Mouse (Mus musculus): ENCODE measurements around the gene Nes. TPM values are rescaled to one million over a fixed set of nuclear protein-coding genes. Genes with fewer than 3 reads are reported as not detected.

Gene Nes
- polyA plus RNA-seq, 1 experiment from 2014 or later = 7.9 TPM

DNA sequence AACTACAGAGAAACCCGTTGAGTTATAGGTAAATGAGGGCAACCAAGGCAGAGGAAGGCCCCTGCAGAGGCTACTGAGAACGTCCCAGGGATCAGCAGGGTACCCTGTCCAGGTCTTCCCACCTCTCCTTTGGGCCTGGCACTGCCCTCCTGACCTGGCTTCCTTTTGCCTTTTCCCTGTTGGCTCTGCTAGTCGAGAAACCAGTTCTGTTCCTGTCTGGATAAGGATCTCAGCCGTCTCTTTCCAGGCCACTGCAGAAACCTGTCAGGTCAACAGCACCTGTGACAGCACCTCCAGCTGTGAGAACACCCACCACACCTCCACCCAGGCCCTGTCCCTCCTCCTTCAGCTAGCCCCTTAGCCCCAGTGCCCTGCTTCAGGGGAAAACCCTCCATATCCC is 12.4 kb upstream of the Nes start:
- 12% methylated on average over 4 of the region's 4 CpGs for WGBS
- DNase-seq (ENCODE audit: low spot score) = peak; percentile 24
- peaks cover 24% of the 10 kb centered on the region for H3K4me1 ChIP-seq (ENCODE audit: control insufficient read depth, insufficient read depth, low read length)
- H3K4me2 ChIP-seq (ENCODE audit: low read depth, severe bottlenecking) = no peak overlapping the region
- ATAC-seq (ENCODE audit: insufficient number of reproducible peaks, low FRiP score, low TSS enrichment, low read depth) = no peak
- H3K27ac ChIP-seq (replicated peaks; ENCODE audit: low read depth, low read length) = peak overlapping the region; percentile 30; the same call in 1 of the 2 replicates
- no peaks in the 10 kb centered on the region for H3K27me3 ChIP-seq (ENCODE audit: control insufficient read depth, insufficient read depth, low read length)
- no peak overlapping the region for H3K4me3 ChIP-seq (ENCODE audit: low read depth, low read length)
- no peak overlapping the region for H3K9ac ChIP-seq (ENCODE audit: low read length)
- no peaks in the 10 kb centered on the region; the same call in 1 of the 2 replicates for H3K9me3 ChIP-seq (ENCODE audit: control insufficient read depth, low read length)
- H3K36me3 ChIP-seq (ENCODE audit: control insufficient read depth, insufficient read depth, low read length) = 0 out of 2 replicates have a peak, but pooled peaks cover 2% of the 10 kb centered on the region

DNA sequence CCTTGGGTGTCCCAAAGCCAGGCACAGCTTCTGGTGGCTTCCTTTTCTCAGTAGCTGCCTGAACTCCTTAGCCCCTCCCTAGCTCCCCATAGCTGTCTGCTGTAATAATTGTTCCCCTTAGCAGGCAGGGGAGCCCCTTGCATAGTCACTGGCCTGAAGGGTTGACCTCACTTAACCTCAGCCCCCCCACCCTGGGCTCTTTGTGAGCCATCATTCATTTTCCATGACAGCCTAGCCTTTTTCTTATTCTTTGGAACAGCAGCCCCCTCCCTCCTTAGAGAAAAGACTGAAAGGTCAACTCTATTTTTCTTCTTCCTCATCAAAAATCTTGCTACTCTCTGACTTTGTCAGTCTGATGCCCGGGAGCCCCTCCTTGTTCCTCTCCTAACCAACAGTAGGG is 11.9 kb upstream of the Nes start:
- peaks cover 24% of the 10 kb centered on the region for H3K4me1 ChIP-seq (ENCODE audit: control insufficient read depth, insufficient read depth, low read length)
- DNase-seq (ENCODE audit: low spot score) = no peak
- no peak overlapping the region for H3K4me2 ChIP-seq (ENCODE audit: low read depth, severe bottlenecking)
- H3K27me3 ChIP-seq (ENCODE audit: control insufficient read depth, insufficient read depth, low read length) = no peaks in the 10 kb centered on the region
- H3K36me3 ChIP-seq (ENCODE audit: control insufficient read depth, insufficient read depth, low read length) = 0 out of 2 replicates have a peak, but pooled peaks cover 2% of the 10 kb centered on the region
- H3K4me3 ChIP-seq (ENCODE audit: low read depth, low read length) = no peak overlapping the region
- H3K9ac ChIP-seq (ENCODE audit: low read length) = no peak overlapping the region
- WGBS = 45% methylated on average over 1 of the region's 1 CpGs
- H3K9me3 ChIP-seq (ENCODE audit: control insufficient read depth, low read length) = no peaks in the 10 kb centered on the region; the same call in 1 of the 2 replicates
- ATAC-seq (ENCODE audit: insufficient number of reproducible peaks, low FRiP score, low TSS enrichment, low read depth) = no peak
- H3K27ac ChIP-seq (replicated peaks; ENCODE audit: low read depth, low read length) = no peak overlapping the region

DNA sequence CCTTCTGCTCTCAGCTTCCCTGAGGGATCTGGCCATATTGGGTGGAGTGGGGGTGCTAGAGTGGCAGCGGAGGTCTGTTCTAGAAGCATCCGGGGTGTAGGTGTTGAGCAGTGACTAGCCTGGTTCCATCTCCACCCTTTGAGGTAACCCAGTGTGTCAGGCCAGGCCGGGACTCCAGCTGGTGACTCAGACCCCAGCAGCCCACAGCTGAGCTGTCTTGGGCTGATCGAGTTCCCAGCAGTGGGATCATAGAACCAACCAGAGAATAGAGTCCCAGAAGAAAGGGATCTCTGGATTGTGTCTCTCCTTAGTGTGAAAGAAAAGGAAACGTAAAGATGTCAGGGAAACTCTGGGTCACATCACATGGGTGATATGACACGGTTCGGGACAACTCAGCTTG is 11.5 kb upstream of the Nes start:
- Histone ChIP-seq H3K9ac (ENCODE audit: low read length) (no peak overlapping the region), H3K27ac (replicated peaks; ENCODE audit: low read depth, low read length) (no peak overlapping the region), H3K4me2 (ENCODE audit: low read depth, severe bottlenecking) (no peak overlapping the region; the same call in 1 of the 2 replicates), H3K4me3 (ENCODE audit: low read depth, low read length) (no peak overlapping the region), H3K9me3 (ENCODE audit: control insufficient read depth, low read length) (no peaks in the 10 kb centered on the region; the same call in 1 of the 2 replicates), H3K27me3 (ENCODE audit: control insufficient read depth, insufficient read depth, low read length) (no peaks in the 10 kb centered on the region), H3K4me1 (ENCODE audit: control insufficient read depth, insufficient read depth, low read length) (peaks cover 24% of the 10 kb centered on the region), H3K36me3 (ENCODE audit: control insufficient read depth, insufficient read depth, low read length) (no peaks in the 10 kb centered on the region)
- 59% methylated on average over 7 of the region's 7 CpGs for WGBS
- ATAC-seq (ENCODE audit: insufficient number of reproducible peaks, low FRiP score, low TSS enrichment, low read depth) = no peak
- DNase-seq (ENCODE audit: low spot score) = no peak

DNA sequence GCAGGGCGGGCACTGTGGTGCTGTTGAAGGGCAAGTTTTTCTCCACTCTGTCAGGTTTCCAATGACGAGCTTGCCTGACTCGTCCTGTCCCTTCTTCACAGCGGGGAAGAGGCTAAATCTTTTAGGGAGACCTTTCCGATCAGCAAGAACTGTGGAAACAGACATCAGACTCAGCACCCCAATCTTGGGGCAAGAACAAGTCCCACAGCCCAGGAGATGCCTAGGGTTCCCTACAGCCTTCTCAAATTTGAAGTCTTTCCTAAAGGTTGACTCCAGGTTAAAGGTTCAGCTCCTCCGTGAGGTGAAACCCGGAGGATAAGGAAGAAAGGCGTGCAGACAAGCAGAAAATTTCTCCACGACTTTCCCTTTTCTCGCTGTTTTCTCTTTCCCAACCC is 10.7 kb upstream of the Nes start:
- Histone ChIP-seq H3K9ac (ENCODE audit: low read length) (peak overlapping the region; percentile 52), H3K4me3 (ENCODE audit: low read depth, low read length) (peak overlapping the region; percentile 29), H3K27me3 (ENCODE audit: control insufficient read depth, insufficient read depth, low read length) (no peaks in the 10 kb centered on the region), H3K27ac (replicated peaks; ENCODE audit: low read depth, low read length) (peak overlapping the region; percentile 86), H3K4me2 (ENCODE audit: low read depth, severe bottlenecking) (peak overlapping the region; percentile 62), H3K36me3 (ENCODE audit: control insufficient read depth, insufficient read depth, low read length) (no peaks in the 10 kb centered on the region), H3K9me3 (ENCODE audit: control insufficient read depth, low read length) (no peaks in the 10 kb centered on the region; the same call in 1 of the 2 replicates), H3K4me1 (ENCODE audit: control insufficient read depth, insufficient read depth, low read length) (peaks cover 24% of the 10 kb centered on the region)
- ATAC-seq (ENCODE audit: insufficient number of reproducible peaks, low FRiP score, low TSS enrichment, low read depth) = no peak
- WGBS = 12% methylated on average over 10 of the region's 10 CpGs
- no peak for DNase-seq (ENCODE audit: low spot score)

DNA sequence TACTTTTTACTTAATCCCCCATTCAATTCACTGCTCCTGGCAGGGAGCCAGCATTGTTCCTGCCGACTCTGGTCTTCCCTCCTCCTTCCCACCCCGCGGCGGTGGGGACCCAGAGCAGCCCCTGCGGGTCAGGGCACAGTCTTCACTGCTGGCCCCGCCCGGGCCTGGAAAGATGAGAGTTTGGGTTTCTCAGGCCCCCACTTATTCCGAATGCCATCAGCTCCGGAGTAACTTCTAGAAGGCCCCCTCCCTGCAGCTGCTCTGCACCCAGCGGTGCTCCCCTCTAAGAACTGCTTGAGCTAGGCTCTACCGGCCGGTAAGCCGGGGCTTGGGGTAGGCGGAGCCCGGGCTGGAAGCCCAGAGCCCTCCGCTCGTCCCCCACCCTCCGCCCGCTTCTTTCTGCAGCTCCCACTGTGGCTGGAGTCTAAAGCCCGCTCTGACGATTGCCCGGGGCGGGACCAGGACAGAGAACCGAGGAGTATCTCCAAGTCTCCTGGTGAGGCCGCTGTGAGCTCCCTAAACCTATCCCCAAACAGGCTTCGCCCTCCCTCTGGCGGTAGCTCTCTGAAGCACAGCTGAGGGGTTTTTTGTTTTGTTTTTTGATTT is 10.2 kb upstream of the Nes start:
- Histone ChIP-seq H3K4me2 (ENCODE audit: low read depth, severe bottlenecking) (peak overlapping the region; percentile 62), H3K4me1 (ENCODE audit: control insufficient read depth, insufficient read depth, low read length) (peaks cover 24% of the 10 kb centered on the region), H3K9me3 (ENCODE audit: control insufficient read depth, low read length) (no peaks in the 10 kb centered on the region), H3K9ac (ENCODE audit: low read length) (peak overlapping the region; percentile 52), H3K4me3 (ENCODE audit: low read depth, low read length) (peak overlapping the region; percentile 29), H3K36me3 (ENCODE audit: control insufficient read depth, insufficient read depth, low read length) (no peaks in the 10 kb centered on the region), H3K27me3 (ENCODE audit: control insufficient read depth, insufficient read depth, low read length) (no peaks in the 10 kb centered on the region), H3K27ac (replicated peaks; ENCODE audit: low read depth, low read length) (peak overlapping the region; percentile 86)
- WGBS = under 1% methylated on average over 27 of the region's 27 CpGs
- ATAC-seq (ENCODE audit: insufficient number of reproducible peaks, low FRiP score, low TSS enrichment, low read depth) (peak; percentile 94), DNase-seq (ENCODE audit: low spot score) (peak; percentile 96)

DNA sequence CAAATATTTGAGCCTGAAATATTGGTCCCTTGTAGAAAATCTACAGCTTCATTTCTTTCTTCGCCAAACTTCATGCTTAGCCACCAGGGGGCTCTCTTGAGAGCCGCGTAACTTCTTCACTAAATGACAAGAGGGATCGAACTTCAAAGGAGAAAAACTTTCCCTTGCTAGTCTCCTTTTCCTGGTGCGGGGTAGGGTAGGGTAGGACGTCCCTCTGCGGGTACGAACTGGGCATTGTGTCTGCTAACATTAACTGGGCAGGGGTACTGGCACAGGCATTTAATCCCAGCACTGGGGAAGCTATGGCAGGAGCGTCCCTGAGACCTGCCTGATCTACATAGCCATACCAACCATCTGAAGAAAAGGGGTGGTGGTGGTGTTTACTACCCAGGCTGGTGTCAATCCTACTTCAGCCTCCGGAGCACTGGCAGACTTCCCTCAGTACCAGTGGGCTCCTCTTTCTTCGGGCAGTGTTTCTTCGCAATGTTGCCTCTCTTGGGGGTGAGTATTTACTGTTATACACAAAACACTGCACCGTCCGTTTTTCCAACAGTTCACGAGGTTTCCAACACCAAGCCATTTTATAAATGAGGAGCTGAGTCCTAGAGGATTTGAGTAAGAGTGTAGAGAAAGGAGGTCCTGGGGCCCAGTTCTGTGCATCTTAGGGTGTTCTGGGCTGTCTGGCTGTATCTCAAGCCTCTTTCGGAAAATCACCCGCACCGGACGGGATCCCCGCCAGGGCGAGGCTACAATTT is 517 bp upstream of the Nes start:
- peaks cover 42% of the 10 kb centered on the region for H3K4me1 ChIP-seq (ENCODE audit: control insufficient read depth, insufficient read depth, low read length)
- ATAC-seq (ENCODE audit: insufficient number of reproducible peaks, low FRiP score, low TSS enrichment, low read depth) = no peak
- H3K27me3 ChIP-seq (ENCODE audit: control insufficient read depth, insufficient read depth, low read length) = peaks cover 19% of the 10 kb centered on the region

DNA sequence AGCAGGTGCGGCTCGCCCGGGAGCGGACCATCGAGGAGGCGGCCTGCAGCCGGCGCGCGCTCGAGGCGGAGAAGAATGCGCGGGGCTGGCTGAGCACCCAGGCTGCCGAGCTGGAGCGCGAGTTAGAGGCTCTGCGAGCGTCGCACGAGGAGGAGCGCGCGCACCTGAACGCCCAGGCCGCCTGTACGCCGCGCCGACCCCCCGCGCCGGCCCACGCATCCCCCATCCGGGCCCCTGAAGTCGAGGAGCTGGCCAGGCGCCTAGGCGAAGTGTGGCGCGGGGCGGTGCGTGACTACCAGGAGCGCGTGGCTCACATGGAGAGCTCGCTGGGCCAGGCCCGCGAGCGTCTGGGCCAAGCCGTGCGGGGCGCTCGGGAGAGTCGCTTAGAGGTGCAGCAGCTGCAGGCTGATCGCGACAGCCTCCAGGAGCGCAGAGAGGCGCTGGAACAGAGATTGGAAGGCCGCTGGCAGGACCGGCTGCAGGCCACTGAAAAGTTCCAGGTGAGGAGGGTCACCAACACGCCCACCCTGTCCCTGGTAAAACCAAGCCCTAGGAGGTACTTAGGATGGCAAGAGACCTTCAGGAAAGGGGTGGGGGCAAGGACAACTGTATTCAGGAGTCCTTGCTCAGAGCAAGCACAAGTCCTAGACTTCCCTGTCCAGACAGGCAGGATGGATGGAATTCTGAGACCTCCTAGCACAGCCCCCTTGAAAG is 768 bp downstream of the Nes start:
- peak; percentile 38; the same call in 1 of the 2 replicates for ATAC-seq (ENCODE audit: insufficient number of reproducible peaks, low FRiP score, low TSS enrichment, low read depth)
- Histone ChIP-seq H3K27me3 (ENCODE audit: control insufficient read depth, insufficient read depth, low read length) (peaks cover 19% of the 10 kb centered on the region), H3K9me3 (ENCODE audit: control insufficient read depth, low read length) (no peaks in the 10 kb centered on the region), H3K4me1 (ENCODE audit: control insufficient read depth, insufficient read depth, low read length) (peaks cover 42% of the 10 kb centered on the region), H3K4me3 (ENCODE audit: low read depth, low read length) (peak overlapping the region; percentile 49), H3K4me2 (ENCODE audit: low read depth, severe bottlenecking) (peak overlapping the region; percentile 96), H3K9ac (ENCODE audit: low read length) (peak overlapping the region; percentile 55), H3K36me3 (ENCODE audit: control insufficient read depth, insufficient read depth, low read length) (no peaks in the 10 kb centered on the region), H3K27ac (replicated peaks; ENCODE audit: low read depth, low read length) (0 out of 2 replicates have a peak overlapping the region, but pooled peaks have one; percentile 36)
- peak; percentile 42 for DNase-seq (ENCODE audit: low spot score)
- WGBS = under 1% methylated on average over 60 of the region's 60 CpGs

More for the DNA sequence above, 517 bp upstream of the Nes start:
- peak; percentile 79 for DNase-seq (ENCODE audit: low spot score)
- Histone ChIP-seq H3K36me3 (ENCODE audit: control insufficient read depth, insufficient read depth, low read length) (no peaks in the 10 kb centered on the region), H3K9me3 (ENCODE audit: control insufficient read depth, low read length) (no peaks in the 10 kb centered on the region), H3K4me3 (ENCODE audit: low read depth, low read length) (peak overlapping the region; percentile 49), H3K4me2 (ENCODE audit: low read depth, severe bottlenecking) (peak overlapping the region; percentile 96), H3K27ac (replicated peaks; ENCODE audit: low read depth, low read length) (no peak overlapping the region), H3K9ac (ENCODE audit: low read length) (peak overlapping the region; percentile 17; the same call in 1 of the 2 replicates)
- WGBS = 1% methylated on average over 21 of the region's 21 CpGs

DNA sequence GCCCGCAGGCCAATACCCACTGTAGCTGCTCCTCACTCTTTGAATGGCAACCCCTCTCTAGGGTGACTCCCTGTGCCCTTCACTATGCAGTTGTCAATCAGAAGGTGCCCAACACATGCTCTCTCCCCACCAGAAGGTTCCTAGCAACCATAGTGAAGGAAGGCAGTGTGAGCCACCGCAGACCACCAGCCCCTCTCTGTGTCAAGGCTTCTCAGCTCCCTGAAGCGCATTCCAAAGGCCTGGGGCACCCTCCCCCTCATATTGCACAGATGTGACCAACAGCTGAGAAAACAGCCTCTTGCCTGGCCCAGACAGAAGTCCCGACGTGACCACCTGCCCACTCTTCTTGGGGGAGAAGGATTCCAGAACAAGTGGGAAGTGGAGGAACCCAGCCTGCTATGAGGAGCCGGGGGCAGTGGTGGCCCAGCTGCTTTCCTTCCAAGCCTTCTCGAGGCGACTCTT is 1.4 kb downstream of the Nes start:
- peaks cover 19% of the 10 kb centered on the region for H3K27me3 ChIP-seq (ENCODE audit: control insufficient read depth, insufficient read depth, low read length)
- peaks cover 42% of the 10 kb centered on the region for H3K4me1 ChIP-seq (ENCODE audit: control insufficient read depth, insufficient read depth, low read length)
- H3K27ac ChIP-seq (replicated peaks; ENCODE audit: low read depth, low read length) = no peak overlapping the region
- peak overlapping the region; percentile 13; the same call in 1 of the 2 replicates for H3K9ac ChIP-seq (ENCODE audit: low read length)
- peak overlapping the region; percentile 49 for H3K4me3 ChIP-seq (ENCODE audit: low read depth, low read length)
- peak; percentile 54 for DNase-seq (ENCODE audit: low spot score)
- no peaks in the 10 kb centered on the region for H3K36me3 ChIP-seq (ENCODE audit: control insufficient read depth, insufficient read depth, low read length)
- no peaks in the 10 kb centered on the region for H3K9me3 ChIP-seq (ENCODE audit: control insufficient read depth, low read length)
- no peak for ATAC-seq (ENCODE audit: insufficient number of reproducible peaks, low FRiP score, low TSS enrichment, low read depth)
- H3K4me2 ChIP-seq (ENCODE audit: low read depth, severe bottlenecking) = peak overlapping the region; percentile 96
- WGBS = 9% methylated on average over 8 of the region's 8 CpGs

Measured in limb, embryonic 11.5 days (tissue).